Mouse (Mus musculus): ENCODE data around the gene Arhgap32.
"Not testable (repeated sequence)": the region's sequence is repeated elsewhere in the genome, so short reads cannot be mapped to it uniquely, and the experiment has no call there.

The Arhgap32 gene

DNA sequence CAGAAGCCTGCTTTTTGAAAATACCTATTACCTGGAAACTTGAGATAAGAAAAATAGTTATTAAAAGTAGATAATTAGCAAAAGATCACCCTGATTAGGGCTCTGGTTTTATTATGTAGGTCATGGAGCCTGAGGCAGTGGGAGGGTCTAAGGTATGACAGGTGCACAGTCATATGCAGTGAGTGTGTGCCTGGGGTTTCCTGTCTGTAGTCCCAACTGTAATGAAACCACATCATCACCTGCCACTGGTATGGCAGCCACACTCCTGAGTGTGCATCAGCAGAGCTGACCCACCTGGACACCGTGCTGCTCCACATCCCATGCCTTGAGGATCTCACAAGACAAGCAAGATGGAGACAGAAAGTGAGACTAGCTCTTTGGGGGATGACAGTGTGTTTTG is at the start of gene Arhgap32:
TSS of gene Arhgap32 (plus strand) at position 351 of the 400 bp plus-strand sequence.
- DNase-seq (ENCODE audit: low spot score in 2 of 2) = no peak

DNA sequence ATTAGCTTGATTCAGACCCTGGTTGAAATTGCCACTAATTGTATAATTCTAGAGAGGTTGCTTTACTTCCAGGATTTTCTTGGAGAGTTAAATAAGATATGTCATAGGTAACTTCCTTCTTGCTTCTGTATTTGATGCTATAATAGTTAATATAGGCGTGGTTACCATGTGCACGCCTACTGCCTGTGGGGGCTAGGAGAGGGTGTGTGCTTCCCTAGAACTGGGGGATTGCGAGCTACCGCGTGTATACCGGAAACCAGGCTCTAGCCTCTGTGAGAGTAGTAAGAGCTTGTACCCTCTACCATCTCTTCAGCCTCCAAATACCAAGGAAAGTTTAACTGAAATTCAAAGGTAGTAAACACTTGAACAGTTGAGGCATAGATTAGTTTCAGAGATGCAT is 43.2 kb upstream of the Arhgap32 start:
- DNase-seq (ENCODE audit: low spot score in 2 of 2) = no peak

DNA sequence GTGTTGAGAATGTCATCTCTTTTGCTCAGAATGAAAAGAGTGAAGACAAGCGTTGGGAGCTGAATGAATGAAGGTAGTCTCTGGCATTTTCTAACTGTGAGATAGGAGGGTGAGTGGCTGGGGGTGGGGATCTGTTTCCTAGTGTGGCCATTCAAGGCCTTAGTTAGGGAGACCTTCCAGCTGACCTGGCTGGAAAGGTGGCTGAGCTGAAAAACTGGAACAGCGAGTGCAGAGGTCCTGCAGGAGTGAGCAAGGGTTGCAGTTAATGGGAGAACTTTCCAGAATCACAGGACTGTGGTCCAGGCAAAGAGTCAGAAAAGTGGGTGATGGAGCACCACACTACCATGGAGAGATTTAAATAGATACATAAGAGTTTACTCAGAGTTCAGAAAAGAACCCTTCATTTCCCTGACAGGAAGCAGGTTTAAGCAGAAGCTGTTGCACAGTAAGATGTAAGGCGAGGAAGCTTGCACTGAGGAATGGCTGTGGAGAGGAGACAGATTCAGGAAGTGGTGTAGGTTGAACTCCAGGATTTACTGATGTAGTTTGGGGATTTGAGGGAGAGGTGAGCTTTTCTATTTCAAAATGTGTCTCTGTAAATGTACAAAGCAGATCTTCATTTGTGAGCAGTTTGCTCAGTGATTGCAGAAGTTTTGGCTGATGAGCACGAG is 27.7 kb upstream of the Arhgap32 start:
- DNase-seq (ENCODE audit: low spot score in 2 of 2) = no peak

DNA sequence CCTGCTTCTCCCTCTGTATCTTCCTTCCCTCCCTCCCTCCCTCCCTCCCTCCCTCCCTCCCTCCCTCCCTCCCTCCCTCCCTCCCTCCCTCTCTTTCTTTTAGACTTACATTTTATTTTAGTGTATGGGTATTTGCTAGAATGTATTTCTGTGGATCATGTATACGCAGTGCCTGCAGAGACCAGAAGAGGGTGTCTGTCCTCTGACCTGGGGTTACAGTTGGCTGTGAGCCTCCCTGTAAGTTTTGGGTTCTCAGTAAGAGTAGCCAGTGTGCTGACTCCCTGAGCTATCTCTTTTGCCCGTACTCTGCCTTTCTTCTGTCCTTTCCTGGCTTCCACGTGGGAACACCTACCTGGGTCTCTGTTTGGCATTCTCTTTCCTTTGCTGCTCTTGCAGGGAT is 27.1 kb upstream of the Arhgap32 start:
- no peak for DNase-seq (ENCODE audit: low spot score in 2 of 2)

DNA sequence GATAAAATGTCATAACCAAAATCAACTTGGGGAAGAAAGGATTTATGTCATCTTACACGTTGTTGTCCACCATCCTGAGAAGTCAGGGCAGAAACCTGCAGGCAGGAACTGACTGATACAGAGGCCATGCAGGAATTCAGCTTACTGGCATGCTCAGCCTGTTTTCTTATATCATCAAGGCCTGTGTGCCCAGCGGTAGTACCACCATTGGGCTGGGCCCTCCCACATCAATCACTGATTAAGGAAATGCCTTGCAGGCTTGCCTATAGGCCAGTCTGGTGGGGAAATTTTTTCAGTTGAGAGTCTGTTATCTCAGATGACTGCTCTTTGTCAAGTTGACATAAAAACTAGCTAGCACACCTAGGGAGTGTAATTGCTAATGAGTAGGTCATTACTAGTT is 22.5 kb upstream of the Arhgap32 start:
- no peak for DNase-seq (ENCODE audit: low spot score in 2 of 2)

DNA sequence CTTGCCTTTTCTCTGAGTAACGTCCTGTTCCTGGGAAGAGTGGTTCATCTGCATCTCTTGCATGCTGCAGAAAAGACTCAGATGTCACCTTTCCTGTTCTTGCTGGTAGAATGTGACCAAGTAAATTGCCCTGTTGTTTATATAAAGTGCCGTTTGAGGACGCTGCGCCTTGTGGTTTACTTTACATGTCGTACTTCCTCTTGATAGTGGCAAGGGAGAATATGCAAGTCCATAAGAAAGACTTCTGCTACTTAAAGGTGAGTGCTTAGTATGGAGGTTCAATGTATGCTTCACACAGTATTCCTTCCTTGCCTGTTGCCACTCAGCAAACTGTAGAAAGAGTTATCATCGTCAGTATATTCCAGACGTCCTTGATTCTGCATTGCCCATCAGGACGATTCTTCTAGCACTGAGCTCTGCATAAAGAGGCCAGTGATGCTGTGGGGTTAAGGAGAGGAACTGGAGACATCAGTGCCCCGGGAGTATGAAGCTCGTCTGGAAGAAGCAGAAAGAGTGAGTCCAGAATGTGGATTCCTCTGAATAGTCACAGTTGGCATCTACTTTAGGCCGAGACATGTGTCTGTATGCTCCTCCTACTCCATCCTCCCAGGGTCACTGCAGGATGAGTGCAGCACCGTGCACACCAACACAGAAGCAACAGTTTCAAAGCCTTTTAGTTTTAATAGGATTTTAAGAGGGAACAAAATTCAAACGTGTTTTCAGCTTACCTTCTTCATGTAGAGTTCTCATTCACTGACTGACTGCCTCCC is 21.4 kb upstream of the Arhgap32 start:
- DNase-seq (ENCODE audit: low spot score in 2 of 2) = no peak

DNA sequence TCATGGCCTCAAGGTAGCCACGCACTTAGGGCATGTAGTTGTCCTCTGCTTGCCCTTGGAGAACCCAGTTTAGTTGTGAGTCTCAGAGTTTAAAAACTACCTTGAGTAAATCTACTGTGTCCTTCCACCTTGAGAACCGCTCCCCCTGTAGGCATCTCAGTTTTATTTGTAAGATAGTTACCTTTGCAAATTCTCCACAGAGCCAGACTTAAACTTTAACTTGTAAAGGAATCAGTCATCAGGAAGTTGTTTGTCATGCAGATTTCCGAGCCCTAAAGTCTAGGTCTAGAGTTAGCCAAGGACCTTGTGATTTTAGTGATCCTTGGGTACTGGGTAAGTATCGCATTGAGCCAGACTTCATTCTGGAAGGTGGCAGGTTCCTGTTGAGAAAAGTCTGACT is 20.4 kb upstream of the Arhgap32 start:
- no peak for DNase-seq (ENCODE audit: low spot score in 2 of 2)

DNA sequence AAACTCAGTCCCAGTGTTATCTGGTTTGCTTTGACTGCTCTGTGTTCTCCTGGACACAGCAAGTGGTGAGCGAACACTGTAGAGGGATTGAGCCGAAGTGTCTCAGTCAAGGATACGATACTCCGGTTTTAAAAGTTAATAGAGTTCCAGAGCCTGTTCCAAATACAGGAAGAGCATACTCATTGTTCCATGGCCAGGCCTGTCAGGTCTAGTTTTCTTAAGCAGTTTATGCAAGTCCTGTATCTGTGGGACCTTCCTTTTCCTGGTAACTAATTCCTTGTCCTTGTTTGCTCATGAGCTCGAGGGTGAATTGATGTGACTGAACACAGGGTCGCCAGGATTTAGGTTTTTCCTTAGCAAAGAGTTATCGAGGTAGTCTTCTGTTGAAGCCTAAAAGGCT is 19.4 kb upstream of the Arhgap32 start:
- no peak for DNase-seq (ENCODE audit: low spot score in 2 of 2)

DNA sequence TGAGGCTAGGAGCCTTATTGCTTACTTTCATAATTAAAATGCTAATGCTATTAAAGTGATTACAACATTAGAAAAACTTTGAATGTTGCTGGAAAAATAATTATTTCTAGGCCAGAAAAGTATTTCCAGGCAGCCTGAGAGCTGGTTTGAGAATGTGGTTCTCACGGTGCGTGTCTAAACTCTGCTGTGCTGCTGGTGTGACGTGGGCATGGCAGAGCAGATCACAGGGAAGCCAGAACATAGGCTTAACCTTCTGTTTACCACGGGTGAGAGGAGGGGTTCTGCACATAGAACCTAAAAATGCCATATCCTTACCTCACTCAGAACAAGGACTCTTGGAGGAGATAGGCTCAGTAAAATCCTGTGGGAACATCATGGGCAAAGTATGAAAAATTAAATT is 18.8 kb upstream of the Arhgap32 start:
- DNase-seq (ENCODE audit: low spot score in 2 of 2) = no peak

DNA sequence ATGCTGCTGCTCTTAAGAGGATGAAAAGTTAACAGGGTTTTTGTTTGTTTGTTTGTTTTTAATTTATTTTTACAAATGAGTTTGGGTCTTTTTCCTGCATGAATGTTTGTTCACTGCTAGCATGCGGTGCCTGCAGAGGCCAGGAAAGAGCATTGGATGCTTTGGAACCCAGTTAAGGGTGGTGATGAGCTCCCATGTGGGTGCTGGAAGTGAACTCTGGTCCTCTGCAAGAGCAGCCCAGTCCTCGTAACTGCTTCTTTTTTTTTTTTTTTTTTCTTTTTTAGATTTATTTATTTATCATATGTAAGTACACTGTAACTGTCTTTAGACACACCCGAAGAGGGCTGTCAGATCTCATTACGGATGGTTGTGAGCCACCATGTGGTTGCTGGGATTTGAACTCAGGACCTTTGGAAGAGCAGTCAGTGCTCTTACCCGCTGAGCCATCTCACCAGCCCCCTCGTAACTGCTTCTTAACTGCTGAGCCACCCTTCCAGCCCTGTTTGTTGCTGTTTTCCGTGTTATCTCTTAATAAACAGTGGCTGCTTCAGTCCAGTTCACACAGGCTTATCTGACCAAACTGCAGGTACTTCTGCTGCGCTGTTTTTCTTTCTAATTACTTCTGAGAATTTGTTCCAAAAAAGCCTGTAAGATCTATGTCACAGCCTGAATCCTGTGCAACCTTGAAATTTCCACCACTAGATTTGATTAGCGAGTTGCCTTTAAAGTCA is 17.3 kb upstream of the Arhgap32 start:
- no peak for DNase-seq (ENCODE audit: low spot score in 2 of 2)

DNA sequence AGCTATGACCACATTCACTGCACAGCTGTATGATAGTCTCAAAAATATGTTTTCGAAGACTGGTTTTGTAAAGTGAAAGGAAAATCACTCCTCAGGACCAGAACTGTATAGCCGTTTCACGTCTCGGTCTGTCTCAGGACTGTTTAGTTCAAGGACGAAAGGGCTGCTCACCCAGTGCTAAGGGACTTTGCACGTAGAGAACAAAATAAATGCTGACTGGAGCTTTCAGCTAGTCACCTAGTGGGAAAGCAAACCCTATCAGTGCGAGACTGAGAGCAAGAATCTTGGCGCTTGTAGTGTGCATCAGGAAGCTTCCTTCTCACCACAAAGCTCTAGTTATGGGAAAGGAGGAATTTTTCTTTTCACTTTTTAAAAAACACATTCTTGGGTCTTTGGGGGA is 15.4 kb upstream of the Arhgap32 start:
- DNase-seq (ENCODE audit: low spot score in 2 of 2) = no peak

DNA sequence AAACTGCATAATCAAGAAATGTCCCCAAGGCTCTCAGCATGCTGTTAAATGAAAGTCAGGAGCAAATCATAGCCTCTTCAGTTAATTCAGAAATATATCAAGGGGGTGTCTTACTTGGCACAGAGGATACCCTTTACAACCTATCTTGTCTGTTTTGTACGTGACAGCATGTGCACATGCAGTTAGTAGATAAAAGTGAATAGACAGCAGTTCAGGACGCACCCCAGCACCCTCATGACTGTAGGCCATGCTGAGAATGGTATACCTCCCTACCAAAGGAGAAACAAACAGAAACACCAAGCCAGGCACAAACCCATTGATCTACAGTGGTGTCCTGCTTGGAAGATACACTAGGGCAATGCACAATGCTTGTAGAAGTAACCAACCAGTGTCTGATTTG is 14.4 kb upstream of the Arhgap32 start:
- DNase-seq (ENCODE audit: low spot score in 2 of 2) = no peak

DNA sequence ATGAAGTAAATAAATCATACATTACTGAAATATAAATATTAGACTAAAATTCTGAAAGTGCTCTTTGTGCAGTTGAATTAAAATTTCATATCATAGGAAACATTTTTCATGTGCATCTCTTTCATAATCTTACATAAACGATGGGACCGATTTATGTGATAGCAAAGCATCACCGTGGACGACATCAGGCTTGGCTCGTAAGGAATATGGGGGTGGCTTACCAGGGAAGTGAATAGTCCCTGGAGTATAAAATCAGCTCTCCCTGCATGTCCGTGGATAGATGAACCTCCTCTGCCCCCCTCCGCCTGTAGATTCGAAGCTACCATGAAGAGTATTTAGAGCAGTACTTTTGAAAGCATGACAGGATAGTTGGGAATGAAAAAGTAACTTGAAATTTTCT is 11.3 kb upstream of the Arhgap32 start:
- DNase-seq (ENCODE audit: low spot score in 2 of 2) = no peak

DNA sequence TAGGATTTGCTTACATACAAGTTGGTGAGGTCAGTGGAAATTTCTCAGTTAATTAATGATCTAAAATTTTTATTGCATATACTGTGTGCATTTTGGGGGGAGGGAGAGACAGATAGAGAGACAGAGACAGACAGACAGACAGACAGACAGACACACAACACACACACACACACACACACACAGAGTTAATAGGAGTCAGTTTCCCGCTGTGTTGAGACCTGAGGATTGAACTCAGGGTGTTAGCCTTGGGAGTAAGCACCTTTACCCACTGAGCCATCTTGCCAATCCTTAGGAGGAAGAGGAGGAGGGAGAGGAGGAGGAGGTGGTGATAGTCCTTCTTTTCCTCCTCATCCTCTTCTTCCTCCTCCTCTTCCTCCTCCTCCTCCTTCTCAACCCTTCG is 5.6 kb upstream of the Arhgap32 start:
- no peak for DNase-seq (ENCODE audit: low spot score in 2 of 2)

DNA sequence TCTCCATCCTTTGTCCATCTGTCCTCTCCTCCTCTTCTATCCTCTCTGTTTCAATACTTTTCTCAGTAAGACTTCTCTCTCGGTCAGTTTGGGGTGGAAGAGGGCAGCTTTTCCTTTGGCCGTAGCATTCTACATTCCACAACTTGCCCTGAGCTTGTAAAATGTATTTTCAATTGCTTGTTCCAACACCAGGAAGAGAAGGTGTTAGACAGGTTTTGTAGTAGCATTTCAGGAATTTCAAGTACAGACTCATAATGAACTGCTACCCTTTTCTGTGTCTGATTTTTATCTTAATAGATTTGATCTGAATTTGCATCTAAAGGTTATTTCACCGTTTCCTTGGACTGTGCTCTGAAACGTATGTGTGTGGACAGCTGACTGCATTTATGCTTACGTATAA is 336 bp downstream of the Arhgap32 start:
- DNase-seq (ENCODE audit: low spot score in 2 of 2) = no peak

DNA sequence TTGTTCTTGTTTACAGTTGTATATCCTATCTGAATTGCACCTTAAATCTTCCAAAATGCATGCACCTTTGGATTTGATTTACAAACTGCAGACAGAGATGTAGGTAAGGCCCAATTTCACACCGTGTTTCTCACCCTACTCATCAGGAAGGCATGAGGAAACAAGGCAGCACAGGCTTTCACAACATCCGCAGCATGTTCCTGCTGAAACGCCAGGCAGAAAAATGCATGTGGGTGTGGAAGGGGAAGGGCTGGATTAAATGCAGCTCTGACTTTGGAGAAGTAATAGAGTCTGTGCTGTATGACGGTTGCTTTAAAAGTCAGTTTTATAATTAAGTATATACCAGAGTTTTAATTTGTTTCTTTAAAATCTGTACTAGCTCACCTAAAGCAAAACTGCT is 1.9 kb downstream of the Arhgap32 start:
- peak in 1 of 2 experiments; percentile 27 for DNase-seq (ENCODE audit: low spot score in 2 of 2)

DNA sequence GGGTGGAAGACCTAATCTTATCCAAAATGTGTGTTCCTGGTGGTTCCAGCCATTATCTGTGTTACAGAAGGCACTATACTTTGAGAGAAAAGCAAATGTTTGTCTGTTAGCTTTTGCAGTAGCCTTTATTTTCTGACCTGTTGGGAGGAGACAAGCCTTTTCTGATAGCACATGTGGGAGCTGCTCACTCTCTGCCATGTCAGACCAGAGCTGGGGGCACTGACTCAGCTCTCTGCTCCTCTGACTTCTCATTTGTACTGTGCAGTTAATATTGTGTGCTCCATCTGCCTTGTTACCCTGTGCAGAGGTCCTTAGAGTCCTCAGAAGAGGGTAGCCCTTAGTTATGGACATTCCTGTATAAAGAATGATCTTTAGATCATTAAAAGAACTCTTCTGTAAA is 2.5 kb downstream of the Arhgap32 start:
- no peak for DNase-seq (ENCODE audit: low spot score in 2 of 2)

DNA sequence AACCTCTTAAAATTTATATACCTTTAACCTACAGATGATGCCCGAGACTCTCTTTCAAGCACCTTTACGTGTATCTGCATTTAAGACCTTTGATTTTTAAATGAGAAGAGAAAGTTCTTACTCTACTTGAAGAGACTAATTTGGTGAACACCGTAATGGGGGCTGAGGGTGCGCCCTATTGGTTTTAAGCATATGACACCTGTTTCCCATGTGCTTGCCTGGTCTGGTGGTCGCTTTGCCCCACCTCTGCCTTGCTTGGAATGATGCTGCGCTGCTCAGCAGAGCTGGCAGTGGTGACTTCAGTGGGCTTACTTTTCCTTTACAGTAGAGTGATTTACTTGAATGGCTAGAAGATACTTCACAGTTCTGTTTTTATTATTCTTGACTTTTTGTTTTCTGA is 3.6 kb downstream of the Arhgap32 start:
- DNase-seq (ENCODE audit: low spot score in 2 of 2) = no peak

DNA sequence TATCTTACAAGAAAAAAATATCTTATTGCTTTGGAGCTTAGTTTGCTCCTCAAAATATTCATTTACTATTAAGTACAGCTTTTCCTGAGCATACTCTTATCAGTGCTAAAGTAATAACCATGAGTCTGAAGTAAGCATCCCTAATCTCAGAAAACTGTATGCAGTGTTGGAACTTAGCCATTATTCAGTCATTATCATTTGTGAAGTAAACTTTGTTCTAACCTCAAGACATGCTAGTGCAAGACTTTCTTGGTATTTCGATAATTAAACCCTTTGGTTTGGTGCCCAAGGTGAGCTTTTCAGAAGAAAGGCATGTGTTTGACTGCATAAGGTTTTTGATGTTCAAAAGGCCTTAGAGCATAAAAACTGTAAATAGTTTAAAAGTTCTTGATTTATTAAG is 4.2 kb downstream of the Arhgap32 start:
- no peak for DNase-seq (ENCODE audit: low spot score in 2 of 2)

DNA sequence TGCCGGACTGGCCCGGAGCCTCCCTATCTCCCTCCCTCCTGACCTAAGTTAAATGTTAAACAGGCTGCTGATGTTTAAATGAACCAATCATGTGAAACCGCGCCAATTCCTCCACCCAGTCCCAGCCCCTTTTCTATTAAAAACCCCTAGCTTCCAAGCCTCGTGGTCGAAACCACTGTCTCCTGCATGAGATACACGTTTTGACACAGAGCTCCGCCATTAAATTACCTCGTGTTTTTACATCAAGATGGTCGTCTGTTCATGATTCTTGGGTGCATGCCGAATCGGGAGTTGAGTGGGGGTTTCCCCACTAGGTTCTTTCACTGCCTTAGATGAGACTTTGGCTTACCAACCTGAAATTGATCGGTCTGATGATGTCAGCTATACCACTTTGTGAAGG is 5.3 kb downstream of the Arhgap32 start:
- not testable (repeated sequence) for DNase-seq (ENCODE audit: low spot score in 2 of 2)

DNA sequence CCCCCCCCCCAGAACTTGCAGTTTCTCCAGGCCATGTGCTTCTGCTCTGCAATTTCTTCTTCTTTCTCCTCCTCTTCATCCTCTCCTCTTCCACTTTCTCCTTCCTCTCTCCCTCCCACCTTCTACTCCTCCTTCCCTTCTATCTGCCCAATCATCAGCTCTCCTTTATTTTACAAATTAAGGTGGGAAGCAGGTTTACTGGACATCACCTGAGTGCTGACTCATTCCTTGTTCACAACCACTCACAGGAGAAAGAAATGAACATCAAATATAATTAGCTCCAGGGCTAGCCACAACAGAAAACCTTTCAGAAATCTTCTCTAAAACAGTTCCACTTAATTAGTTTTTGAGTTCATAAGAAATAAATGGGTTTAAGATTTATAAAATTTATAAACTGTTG is 20.3 kb downstream of the Arhgap32 start:
- DNase-seq (ENCODE audit: low spot score in 2 of 2) = no peak

DNA sequence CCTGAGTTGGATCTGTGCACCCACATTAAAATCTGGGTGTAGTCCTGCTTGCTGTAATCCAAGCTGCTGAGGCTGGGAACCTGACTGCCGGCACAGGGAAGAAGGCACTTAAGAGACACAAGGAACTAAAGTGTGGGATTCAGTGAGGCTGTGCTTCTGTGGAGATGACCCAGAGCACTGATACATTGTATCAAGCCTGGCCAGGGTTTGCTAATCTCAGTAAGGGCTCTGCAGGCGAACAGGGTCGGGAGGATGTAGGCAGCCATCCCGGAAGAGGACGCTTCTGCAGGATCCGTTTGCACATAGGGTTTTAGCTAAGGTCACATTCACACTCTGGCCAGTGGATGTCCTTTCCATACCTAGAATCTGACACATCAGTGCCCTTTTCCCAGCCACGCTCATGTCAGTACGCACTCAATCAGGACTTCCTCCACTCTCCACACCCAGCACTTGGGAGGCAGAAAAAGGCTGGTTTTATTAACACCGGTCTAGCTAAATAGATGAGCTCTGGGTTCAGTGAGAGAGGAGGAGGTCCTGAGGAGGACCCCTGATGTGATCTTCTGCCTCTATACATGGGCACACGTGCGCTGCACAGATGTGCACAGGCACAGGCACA is 20.9 kb downstream of the Arhgap32 start:
- DNase-seq (ENCODE audit: low spot score in 2 of 2) = no peak

Measured in heart, adult 9 months (tissue).